Mouse (Mus musculus) 416B (cell line): Measurements from ENCODE around the gene Cep131.

ENCODE experiments used
- DNase-seq: peaks from one replicate; pipeline ENCODE4 v3.0.0; 2011; ENCODE audit warnings: low read depth

The Cep131 gene

DNA sequence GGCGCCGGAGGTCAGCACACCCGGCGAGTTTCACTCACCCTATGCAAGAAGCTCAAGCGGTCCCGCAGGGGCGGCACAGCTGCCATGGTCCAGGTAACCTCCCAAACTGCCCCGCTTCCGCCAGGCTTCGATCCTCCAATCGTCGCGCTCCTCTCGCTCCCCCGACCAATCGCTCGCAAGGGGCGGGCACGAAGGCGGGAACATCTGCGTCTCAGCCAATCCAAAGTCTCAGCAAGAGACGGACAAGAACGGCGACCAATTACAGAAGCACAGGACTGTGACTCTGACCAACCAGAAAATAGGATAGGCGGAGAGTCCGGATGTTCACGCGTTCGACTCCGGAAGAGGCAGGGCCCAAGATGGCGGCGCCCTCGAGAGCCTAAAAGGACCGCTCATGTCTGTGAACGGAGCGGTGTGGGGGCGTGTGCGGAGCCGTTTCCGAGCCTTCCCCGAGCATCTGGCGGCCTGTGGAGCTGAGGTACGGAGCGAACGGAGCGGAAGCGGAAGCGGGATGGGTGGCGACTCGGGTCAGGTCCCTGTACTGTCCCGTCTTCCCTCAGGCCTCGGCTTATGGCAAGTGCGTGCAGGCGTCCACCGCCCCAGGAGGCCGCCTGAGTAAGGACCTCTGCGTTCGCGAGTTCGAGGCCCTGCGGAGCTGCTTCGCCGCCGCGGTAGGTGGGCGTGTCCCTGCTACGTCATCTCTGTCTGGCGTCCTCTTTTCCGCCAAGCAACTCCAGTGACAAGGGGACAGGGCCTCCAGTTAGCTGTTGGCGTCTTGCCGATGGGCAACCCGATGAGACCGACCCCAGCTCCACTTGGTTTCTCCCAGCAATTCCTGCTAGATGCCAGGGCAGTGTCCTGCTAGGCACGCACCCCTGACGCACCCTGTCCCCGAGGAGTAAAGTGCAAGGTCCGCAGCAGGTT is 12.2 kb upstream of the Cep131 start, which contains the start of the genes Tepsin and Ndufaf8:
Tepsin (minus strand) TSS at position 144 of the 924 bp plus-strand sequence.
Ndufaf8 (plus strand) TSS at position 341 of the 924 bp plus-strand sequence.
- peak; percentile 99 for DNase-seq

DNA sequence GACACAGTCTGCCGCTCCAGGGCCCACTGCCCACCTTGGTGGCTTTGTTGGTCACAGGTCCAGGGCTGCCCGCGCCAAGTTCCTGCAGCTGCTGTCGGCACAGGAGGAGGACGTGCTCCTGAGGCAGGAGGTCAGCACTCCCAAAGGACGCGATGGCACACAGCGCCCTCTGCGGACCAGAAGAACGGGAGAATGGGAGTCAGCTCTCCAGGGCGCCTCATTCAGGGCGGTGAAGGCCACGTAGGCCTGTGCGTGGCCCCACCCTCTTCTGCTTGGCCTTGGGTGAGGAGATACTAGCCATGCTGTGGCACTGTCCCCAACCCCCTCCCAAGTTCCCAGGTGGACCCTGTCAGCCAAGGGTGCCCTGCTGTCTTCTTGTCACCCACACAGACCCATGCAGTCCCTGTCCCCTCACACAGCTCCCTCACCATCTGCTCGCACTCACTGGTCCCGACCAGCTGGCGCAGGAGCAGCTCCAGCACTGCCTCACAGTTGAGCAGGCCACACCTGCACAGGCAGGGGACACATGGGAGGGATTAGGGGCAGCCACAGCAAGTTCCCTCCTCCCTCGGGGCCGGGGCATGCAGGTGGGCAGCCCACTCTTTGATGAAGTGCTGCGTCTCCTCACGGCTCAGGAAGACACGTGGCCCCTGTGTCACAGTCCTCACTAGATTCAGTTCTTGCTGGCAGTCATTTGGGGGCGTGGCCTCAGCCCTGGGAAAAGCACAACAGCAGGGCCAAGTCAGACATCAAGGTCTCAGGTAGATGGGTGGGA is 6.4 kb upstream of the Cep131 start:
- DNase-seq = no peak

DNA sequence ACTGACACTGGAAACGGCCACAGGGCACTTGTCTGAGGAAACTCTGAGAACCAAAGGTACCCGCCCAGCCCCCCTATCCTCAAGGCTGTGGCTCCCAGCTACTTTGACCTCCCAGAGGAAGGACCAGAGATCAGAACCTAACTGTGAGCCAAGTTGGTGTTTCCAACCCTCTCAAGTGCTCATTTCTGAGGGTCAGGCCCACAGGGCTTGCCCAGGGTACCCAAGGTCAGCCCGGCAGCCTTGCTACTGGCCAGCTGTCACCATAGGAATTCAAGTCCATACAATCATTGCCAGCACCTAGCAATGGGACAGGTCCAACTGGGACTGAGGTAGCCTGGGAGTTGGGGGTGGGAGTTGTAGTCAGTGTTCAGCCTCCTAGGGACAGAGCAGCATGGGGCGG is 4.0 kb upstream of the Cep131 start:
- no peak for DNase-seq

DNA sequence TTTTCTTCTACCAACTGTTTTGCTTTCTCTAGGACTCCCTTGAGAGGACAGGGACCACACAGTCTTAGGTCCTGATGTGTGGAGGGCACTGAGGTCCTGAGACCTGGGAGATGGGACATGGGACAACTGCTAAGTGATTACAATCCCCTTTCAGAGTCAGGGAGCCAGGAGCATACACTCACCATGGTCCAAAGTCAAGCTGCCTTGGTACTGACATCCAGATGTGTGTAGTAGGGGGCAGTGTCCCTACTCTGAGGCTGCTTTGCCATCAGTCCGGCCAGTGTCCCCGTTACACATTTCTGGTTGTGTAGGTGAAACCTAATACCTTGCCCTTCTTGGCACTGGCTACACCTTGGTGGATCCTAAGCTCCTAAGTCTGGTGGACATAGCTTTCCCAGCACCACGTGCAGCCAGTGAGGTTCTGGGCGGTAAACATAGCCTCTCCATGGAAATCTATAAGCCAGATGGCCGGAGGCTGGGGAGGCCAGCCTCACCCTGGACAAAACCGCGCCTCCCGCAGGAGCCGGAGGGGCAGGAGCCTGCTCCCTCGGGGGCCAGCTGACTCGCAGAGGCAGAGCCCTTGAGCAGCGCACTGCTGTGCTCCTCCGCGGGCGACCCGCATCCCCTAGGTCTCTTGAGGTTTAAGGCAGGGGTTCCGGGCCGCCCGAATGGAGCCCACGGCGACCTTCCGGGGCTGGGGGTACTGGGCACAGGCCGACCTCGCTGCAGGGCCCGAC is 568 bp downstream of the Cep131 start:
- peak; percentile 38 for DNase-seq

DNA sequence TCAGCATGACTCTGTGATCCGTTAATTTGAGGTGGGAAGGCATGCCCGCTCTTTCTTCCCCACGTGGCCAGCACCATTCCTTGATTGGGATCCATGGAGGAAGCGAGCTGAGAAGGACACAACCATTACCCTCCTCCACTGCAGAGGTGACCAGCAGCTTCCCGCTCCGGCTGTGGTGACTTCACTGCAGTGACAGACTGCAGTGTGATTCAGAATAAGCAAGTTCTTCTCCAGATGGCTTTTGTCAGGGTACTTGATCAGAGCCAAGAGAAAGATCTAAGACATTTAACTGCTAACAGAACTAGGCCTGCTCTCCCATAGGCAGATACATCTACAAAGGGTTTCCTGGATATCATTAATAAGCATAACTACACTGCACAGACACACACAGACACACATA is 6.3 kb downstream of the Cep131 start:
- no peak for DNase-seq

DNA sequence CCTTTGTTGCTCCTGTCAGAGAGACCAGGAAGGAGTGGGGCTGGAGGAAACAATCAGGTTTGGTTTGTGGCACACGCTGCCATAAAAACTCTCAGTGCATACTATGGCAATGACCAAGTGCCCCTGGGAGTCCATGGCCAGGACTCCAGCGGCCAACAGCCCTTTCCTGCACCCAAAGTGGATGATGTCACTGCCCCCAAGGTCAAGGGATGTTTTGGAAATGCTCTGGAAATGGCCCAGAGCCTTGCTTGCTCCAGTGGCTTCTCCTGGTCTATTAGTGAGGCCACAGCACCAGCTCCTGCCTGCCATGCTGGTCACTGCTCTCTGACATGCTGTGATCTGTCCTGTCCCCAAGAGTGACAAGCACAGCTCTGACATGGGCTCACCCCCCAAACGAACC is 10.4 kb downstream of the Cep131 start:
- DNase-seq = no peak

DNA sequence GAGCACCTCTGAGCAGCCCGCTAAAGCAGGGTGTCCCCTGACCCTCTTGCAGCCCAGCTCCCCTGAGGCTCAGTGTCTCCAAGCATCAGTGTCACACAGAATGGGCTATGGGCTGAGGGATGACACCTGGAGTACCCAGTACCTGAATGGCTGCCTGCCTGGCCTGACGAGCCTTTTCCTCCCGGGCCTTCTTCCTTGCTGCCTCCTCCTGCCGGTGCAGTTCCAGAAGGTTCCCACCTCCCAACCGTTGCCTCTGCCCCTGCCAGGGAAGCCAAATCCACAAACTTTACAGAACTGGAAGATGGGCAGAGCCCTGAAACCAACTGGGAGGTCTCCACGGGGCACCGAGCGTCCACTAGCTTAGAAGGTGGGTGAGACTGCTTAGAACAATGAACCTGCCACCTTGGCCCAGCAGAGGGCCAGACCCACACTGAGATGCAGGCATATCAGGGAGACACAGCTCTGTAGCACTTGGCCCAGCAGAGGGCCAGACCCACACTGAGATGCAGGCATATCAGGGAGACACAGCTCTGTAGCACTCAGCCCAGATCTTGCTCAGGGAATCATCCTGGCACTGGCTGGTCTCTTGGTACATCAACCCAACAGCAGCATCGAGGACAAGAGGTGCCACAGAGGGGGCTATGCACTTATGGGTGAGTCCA is 13.5 kb downstream of the Cep131 start:
- no peak for DNase-seq

DNA sequence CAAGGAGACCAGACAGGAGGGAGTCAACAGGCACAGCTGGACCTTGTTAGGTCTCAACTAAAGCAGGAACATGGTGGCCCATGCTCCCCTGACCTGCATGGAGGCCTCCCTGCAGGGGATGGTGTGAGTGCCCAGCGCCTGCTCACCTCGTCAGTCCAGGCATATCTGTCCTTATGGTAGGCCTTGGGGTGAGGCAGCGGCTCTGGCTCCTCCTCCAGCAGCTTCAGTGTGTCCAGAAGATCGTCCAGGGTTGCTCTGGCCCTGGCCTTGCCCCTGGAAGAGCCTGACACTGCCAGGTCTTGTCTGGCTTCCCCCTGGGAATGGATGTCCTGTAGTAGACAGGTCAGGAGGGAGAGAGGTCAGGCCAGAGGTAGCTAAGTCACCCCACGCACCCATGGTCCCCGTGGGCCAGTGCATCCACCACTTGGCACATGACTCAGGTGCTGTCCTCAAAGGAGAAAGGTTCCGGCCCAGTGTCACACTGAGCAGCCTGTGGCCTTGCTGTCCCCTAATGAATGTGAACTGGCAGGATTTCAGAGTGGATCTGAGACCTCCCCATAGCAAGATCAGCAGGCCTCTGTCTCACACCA is 14.8 kb downstream of the Cep131 start:
- DNase-seq = no peak

DNA sequence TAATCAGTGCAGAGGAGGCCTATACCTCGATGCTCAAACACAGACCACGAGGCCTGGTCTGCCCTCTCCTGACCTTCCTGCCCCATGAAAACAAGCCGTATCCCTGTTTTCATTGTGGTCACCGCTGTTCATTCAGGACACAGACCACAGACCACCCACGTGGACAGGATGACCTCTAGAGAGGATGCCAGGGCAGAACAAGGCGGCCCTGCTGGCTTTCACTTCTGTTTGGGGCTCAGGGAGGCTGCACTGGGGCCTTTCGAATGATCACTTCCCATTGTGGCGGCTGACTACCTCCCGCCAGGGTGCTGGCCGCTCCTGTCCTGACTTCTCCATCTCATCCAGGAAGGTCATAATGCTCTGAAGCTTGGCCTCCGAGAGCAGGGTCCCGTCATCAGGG is 15.6 kb downstream of the Cep131 start:
- DNase-seq = no peak

DNA sequence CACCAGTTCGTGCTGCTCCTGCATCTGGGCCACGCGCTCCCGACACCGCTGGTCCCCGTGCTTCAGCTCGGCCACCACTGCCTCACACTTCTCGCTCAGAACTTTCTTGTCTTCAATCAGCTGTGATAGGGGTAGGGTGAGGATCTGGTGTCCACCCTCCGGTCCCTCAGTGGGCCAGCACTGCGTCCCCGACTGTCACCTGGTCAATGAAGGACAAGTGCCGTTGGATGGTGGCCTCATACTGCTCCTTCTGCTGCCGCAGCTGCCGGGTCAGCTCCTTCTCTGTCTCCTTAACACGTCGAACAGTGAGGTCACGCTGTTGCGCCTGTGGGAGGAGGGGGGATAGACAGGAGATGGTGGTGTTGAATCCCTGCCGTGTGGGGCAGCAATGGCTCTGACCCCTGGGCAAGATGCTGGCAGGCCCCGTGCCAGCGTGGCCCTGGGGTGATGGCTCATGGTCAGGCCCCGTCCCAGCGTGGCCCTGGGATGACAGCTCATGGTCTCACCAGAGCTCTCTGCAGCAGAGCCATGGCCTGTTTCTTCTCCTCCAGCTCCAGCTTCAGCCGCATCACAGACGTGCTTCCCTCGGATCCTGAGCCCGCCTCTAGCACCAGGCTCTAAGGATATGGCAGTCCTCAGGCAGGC is 16.2 kb downstream of the Cep131 start:
- DNase-seq = no peak

DNA sequence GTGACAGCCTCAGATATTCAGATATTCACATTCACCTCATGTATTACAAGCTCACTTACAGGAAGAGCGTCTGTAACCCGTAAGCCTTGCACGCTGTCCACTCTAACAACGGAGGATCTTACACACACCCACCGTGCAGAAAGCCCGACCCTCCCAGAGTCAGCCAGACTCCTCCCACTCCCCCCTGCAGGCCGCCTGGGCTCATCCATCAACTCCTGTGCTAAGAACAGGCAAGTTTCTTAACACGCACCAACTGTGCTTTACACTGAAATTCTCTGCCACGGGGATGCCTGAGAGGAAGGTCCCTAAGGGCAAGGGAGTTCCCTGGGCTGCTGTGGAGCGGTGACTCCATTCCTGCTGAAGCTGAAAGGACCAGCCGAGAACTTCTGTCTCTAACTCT is 17.4 kb downstream of the Cep131 start:
- no peak for DNase-seq

DNA sequence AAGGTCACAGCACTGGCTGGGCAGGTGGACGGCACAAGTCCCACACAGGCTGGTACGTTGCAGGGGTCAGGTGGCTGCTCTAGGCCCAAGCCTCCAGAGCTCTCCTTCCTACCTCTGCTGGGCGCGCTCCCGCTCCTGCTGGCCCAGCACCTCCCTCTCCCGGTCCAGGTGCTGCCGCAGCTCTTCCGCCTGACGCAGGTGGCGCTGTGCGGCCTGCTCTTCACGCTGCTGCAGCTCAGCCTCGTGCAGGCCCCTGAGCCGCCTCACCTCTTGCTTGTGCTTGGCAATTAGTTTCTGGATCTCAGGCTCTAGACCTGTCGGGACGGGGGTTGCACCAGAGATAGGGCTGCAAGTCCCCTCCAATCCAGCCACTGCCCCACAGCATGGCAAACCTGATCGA is 18.8 kb downstream of the Cep131 start:
- DNase-seq = no peak

DNA sequence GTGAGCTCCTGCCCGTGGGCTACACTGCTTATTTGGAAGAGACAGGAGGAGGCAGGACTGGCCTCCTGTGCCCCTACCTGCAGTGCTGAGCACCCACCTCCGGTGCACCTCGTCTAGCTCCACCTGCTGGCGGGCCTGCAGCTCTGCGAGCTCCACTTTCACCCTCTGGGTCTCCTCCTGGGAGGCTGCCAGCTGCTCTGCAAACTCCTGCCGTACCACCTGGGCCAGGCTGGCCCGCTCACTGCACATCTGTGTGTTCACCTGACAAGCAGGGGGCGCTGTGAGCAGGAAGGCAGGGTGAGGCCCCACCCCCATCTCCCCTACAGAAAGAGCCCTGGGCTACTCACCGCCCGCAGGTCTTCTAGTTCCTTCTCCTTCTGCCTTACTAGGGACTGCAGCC is 21.3 kb downstream of the Cep131 start:
- peak; percentile 33 for DNase-seq

DNA sequence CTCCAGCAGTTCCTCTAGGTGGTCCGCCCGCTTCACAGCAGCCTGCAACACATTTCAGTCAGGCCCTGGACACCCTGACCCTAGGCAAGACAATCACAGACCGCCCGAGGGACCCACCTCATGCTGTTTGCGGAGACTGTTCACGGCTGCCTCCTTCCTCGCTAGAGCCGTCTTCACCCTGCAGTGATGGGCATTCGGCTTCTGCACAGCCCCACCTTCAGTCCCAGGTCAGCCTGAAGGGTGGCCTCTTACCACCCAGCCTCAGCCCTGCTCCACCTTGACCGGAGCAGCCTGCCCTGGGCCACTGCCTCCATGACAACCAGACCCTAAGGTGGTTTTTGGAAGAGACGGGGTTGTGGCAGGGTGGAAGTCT is 22.0 kb downstream of the Cep131 start:
- DNase-seq = no peak

DNA sequence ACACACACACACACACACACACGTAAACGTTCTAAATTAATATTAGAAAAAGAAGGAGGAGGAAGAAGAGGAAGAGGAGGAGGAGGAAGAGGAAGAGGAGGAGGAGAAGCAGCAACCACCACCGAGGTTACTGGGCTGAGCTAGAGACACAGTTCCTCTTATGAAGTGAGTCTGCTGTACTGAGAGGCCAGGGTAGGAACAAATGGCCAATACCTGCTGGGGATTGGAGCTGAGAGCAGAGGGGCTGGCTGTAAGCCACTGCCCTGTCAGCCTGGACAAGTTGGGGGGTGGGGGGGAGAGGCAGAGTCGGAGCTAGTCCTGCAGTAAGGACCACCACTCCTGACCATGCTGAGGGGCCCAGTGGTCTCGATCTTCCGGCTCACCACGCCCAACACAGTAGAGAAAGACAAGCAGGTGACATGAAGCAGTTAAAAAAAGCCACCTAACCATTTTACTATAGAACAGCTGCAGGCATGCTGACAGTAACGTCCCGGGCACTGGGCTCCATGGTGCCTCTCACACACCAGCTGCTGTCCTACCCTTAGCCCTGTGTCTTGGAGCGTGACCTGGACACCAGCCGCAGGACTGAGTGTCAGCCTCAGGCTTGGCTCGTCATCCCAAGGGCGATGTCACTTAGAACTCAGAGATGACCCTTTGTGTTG is 22.5 kb downstream of the Cep131 start:
- peak; percentile 45 for DNase-seq

DNA sequence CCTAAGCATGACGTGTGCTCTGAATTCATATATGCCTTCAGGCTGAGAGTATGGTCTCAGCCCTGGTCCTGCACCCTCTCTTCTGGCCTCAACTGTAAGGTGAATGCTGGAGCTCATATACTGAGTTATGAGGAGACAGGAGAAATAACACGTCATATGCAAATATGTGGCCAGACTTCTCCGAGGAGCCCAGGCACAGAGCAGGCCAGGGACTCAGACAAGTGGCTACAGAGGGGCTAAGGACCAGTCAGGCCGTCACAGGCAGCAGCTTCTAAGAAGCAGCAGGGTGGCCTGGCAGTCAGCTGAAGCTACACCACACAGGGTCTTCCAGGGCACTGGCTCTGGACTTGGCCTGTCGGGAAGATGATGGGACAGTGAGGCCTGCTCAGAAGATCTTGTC is 23.3 kb downstream of the Cep131 start:
- DNase-seq = no peak

DNA sequence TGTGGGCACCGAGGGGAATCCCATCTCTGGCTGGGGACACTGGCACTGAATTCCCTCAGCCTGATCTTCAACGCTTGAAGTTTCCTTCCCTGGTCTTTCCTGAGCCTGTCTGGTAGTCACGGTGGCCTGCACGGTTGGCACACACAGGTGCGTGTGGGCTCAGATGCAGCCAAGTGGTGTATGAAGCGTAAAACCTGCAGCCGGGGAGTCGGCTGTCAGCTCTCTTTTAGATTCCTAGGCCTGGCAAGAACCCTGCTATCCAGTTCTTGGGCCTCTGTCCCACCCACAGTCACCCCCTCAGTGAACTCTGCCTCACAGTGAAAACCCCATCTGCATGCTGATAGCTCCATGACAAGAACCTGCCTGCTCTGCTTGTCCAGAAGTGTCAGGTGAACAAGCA is 26.0 kb downstream of the Cep131 start:
- no peak for DNase-seq

DNA sequence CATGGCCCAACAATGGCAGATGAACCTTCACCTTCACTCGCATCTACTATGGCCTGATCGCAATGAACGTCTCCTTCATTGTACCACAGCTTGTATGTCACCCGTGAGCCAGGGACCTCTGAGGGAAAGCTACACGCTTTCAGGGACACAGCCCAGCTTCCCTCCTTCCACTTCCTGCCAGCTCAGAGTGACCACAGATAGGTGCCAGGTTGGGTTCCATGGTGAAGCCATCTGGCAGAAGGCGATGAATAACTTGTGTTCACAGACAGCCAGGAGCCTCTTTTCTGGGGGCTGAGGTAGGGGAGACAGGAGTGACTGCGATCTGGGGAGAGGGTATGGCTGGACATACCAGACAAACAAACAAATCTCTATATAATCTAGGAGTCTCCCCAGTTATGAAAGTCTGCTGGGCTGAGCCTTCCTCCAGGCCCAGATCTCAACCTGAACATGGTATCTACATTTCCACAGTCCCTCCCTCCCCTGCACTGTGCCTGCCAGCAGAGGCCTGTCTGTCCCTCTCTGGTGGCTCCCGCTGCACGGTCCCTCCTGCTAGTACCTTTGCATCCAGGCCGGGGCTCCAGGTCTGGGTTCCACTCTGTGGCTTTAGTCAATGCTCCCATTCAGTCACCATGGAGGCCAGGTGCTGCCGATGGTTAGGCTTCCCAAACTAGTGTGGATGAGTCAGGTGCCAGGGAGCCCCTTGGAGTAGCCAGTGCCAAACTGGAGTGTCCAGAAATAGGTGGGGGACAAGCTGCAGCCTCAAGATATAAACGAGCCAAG is 30.5 kb downstream of the Cep131 start:
- DNase-seq = no peak

DNA sequence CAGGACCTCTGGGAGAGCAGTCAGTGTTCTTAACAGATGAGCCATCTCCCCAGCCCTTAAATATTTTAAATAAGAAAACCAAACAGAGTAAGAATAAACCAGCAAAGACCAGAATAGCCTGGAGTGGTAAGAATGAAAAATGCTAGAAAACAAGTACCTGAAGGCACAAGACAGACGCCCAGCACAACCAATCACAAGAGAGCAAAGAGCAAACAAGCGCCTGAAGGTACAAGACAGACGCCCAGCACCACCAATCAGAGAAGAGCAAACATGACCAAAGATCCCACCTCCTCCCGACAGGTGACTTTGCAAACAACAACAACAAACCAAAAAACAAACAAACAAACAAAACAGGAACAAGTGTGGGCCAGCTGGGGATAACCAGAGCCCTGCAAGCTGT is 32.8 kb downstream of the Cep131 start:
- DNase-seq = no peak

DNA sequence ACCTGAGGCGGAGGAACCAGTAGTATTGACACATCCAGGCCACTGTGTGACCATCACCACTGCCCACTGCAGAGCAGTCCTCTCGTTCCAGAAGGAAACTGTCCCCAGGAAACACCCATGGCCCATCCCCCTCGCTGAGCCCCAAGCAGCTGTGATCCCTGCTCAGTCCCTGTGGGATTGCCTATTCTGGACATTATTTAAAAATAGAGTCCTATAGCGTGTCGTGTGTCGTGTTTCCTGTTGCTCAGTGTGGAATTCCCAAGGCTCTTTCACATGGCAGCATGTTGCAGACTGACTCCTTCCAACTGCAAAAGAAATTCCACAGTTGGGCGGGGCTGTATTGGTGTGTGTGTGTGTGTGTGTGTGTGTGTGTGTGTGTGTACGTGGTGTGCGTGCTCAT is 34.4 kb downstream of the Cep131 start:
- DNase-seq = no peak
